Mouse (Mus musculus) olfactory bulb, adult 2 months (tissue): ENCODE measurements around the gene Irf2bp1.

Experiments
- CTCF ChIP-seq: fragments of 200-500 bp; IDR thresholded peaks from 2 replicates; pipeline ENCODE4 v1.5.1; 2012; ENCODE audit warnings: low read depth, mild to moderate bottlenecking, low read length, moderate library complexity; ENCODE audit not compliant: insufficient read depth
- POLR2A ChIP-seq: fragments of 200-500 bp; IDR thresholded peaks from 2 replicates; pipeline ENCODE4 v1.6.1; 2012; ENCODE audit warnings: mild to moderate bottlenecking, low read depth, low read length, moderate library complexity; ENCODE audit not compliant: insufficient read depth

DNA sequence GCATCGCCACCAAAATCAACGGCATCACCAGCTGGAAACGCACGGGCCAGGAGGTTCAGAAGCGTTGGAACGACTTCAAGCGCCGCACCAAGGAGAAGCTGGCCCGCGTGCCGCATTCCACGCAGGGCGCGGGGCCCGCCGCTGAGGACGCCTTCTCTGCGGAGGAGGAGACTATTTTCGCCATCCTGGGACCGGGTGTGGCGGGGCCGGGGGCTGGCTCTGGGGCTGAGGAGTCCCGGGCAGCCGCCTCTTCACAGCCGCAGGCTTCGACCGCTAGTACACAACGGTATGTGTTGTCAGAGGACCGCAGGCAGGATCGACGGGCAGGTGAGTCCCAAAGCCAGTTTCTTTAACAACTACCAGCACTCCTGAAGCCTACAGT lies 11.6 kb upstream of the Irf2bp1 start:
- TF ChIP-seq CTCF (no peak), POLR2A (no peak)
